Comparison of ENCODE assay signal across 9 mouse cellular contexts in genomic region chr2:4409810-4410433, GRCm38 (mm10).
DNase-seq lines count a peak whose midpoint lies in the region; ATAC-seq and TF ChIP-seq lines count a peak whose summit lies in the region.
"Had no signal": no experiment of that assay in that cellular context is flagged by ENCODE, and none has a peak within 500 bp of the region (broad histone marks: within the 10 kb centered on the region; RNA-seq: fewer than 3 reads in every experiment).

No protein-coding gene starts in this region.

- no peaks in the 10 kb centered on the region for H3K27me3 ChIP-seq in hindbrain, embryonic 10.5 days (ENCODE audit: insufficient read depth, poor library complexity, severe bottlenecking)
- no peaks in the 10 kb centered on the region for H3K27me3 ChIP-seq in hindbrain, embryonic 11.5 days (ENCODE audit: control insufficient read depth, insufficient read depth, low read length)
- no peaks in the 10 kb centered on the region for H3K27me3 ChIP-seq in lung, postnatal 0 days (replicated peaks; ENCODE audit: insufficient read depth, low read length)
- H3K27me3 ChIP-seq in embryonic facial prominence, embryonic 13.5 days, result no peaks in the 10 kb centered on the region
- no peaks in the 10 kb centered on the region for H3K27me3 ChIP-seq in myocyte (ENCODE audit: control insufficient read depth, insufficient read depth, insufficient read length)

- no peak for DNase-seq in hindbrain, embryonic 10.5 days (ENCODE audit: low spot score)
- DNase-seq in hindbrain, embryonic 11.5 days (ENCODE audit: low spot score), result no peak
- peak; percentile 27 for DNase-seq in lung, postnatal 0 days (ENCODE audit: low spot score)
- no peak for DNase-seq in lung, postnatal 10 days
- DNase-seq in adrenal gland, postnatal 4 days (ENCODE audit: low spot score in 2 of 2), result no peak
- DNase-seq: cerebellum, postnatal 14 days had no signal

- H3K4me2 ChIP-seq in hindbrain, embryonic 11.5 days (replicated peaks; ENCODE audit: low read depth, low read length), result no peak overlapping the region
- H3K4me2 ChIP-seq in lung, postnatal 0 days (replicated peaks; ENCODE audit: low read depth, low read length), result no peak overlapping the region
- no peak overlapping the region for H3K4me2 ChIP-seq in embryonic facial prominence, embryonic 13.5 days
- peak overlapping the region; percentile 90 for H3K4me2 ChIP-seq in myocyte (ENCODE audit: low read depth)

- peaks cover 68% of the 10 kb centered on the region for H3K4me1 ChIP-seq in hindbrain, embryonic 10.5 days (replicated peaks)
- peaks cover 2% of the 10 kb centered on the region; the same call in 1 of the 2 replicates for H3K4me1 ChIP-seq in hindbrain, embryonic 11.5 days (replicated peaks; ENCODE audit: control insufficient read depth, insufficient read depth, low read length)
- peaks cover 6% of the 10 kb centered on the region; the same call in 1 of the 2 replicates for H3K4me1 ChIP-seq in lung, postnatal 0 days (ENCODE audit: insufficient read depth, low read depth, low read length)
- H3K4me1 ChIP-seq in embryonic facial prominence, embryonic 13.5 days, result peaks cover 67% of the 10 kb centered on the region

- WGBS in hindbrain, embryonic 10.5 days, result 70% methylated on average over 8 of the region's 8 CpGs
- 67% methylated on average over 8 of the region's 8 CpGs for WGBS in hindbrain, embryonic 11.5 days
- WGBS in lung, postnatal 0 days, result 50% methylated on average over 8 of the region's 8 CpGs
- WGBS in embryonic facial prominence, embryonic 13.5 days, result 64% methylated on average over 8 of the region's 8 CpGs

- H3K9me3 ChIP-seq in hindbrain, embryonic 10.5 days, result no peaks in the 10 kb centered on the region
- H3K9me3 ChIP-seq in hindbrain, embryonic 11.5 days (ENCODE audit: control insufficient read depth, low read length), result no peaks in the 10 kb centered on the region
- no peaks in the 10 kb centered on the region for H3K9me3 ChIP-seq in lung, postnatal 0 days (ENCODE audit: low read length)
- no peaks in the 10 kb centered on the region for H3K9me3 ChIP-seq in embryonic facial prominence, embryonic 13.5 days

- TF ChIP-seq EP300 in lung, postnatal 0 days (IDR thresholded peaks at IDR 0.05), result 0 out of 2 replicates have a peak, but pooled peaks have one; percentile 12

- peaks cover 22% of the 10 kb centered on the region for H3K36me3 ChIP-seq in hindbrain, embryonic 10.5 days
- H3K36me3 ChIP-seq in hindbrain, embryonic 11.5 days (ENCODE audit: control insufficient read depth, insufficient read depth, low read length), result no peaks in the 10 kb centered on the region
- H3K36me3 ChIP-seq in lung, postnatal 0 days (ENCODE audit: insufficient read depth, low read length), result no peaks in the 10 kb centered on the region
- no peaks in the 10 kb centered on the region for H3K36me3 ChIP-seq in embryonic facial prominence, embryonic 13.5 days
- H3K36me3 ChIP-seq in myocyte (ENCODE audit: control insufficient read depth, insufficient read depth), result peaks cover 6% of the 10 kb centered on the region

- no peak overlapping the region for H3K4me3 ChIP-seq in hindbrain, embryonic 10.5 days
- H3K4me3 ChIP-seq in hindbrain, embryonic 11.5 days (ENCODE audit: low read depth, low read length), result no peak overlapping the region
- no peak overlapping the region for H3K4me3 ChIP-seq in lung, postnatal 0 days (ENCODE audit: low read depth, low read length)
- H3K4me3 ChIP-seq in embryonic facial prominence, embryonic 13.5 days, result no peak overlapping the region
- peak overlapping the region; percentile 5 for H3K4me3 ChIP-seq in myocyte

- H3K27ac ChIP-seq in hindbrain, embryonic 10.5 days, result peak overlapping the region; percentile 53; the same call in 1 of the 2 replicates
- no peak overlapping the region for H3K27ac ChIP-seq in hindbrain, embryonic 11.5 days (ENCODE audit: low read depth, low read length)
- H3K27ac ChIP-seq in lung, postnatal 0 days (ENCODE audit: low read length), result peak overlapping the region; percentile 26
- H3K27ac ChIP-seq in embryonic facial prominence, embryonic 13.5 days, result 0 out of 2 replicates have a peak overlapping the region, but pooled peaks have one; percentile 3

- no peak overlapping the region for H3K9ac ChIP-seq in hindbrain, embryonic 11.5 days (ENCODE audit: low read depth, low read length)
- H3K9ac ChIP-seq in lung, postnatal 0 days (replicated peaks; ENCODE audit: low read depth), result no peak overlapping the region
- H3K9ac ChIP-seq in embryonic facial prominence, embryonic 13.5 days, result no peak overlapping the region

- no peak for ATAC-seq in hindbrain, embryonic 11.5 days (ENCODE audit: low FRiP score)
- ATAC-seq in lung, postnatal 0 days, result peak; percentile 55
- no peak for ATAC-seq in embryonic facial prominence, embryonic 13.5 days (ENCODE audit: insufficient number of reproducible peaks, insufficient read depth, low FRiP score, low TSS enrichment, low read depth)
- ATAC-seq: intestine, postnatal 0 days had no signal

- no peak for TF ChIP-seq POLR2A in myocyte (IDR thresholded peaks at IDR 0.05; ENCODE audit: insufficient read length, low read depth)

- peak; percentile 6; the same call in 1 of the 2 replicates for TF ChIP-seq CTCF in lung, postnatal 0 days (IDR thresholded peaks at IDR 0.05)

- peaks cover 94% of the 10 kb centered on the region for H3K79me2 ChIP-seq in myocyte (ENCODE audit: control insufficient read depth, insufficient read depth)

- no peak overlapping the region for H3ac ChIP-seq in myocyte (ENCODE audit: control insufficient read depth, insufficient read length)

TF ChIP-seq in myocyte, 11 proteins besides CTCF, POLR2A, EP300 and RAD21:
- TF ChIP-seq MAX (IDR thresholded peaks at IDR 0.05; ENCODE audit: low read depth) (no peak), MYOD1 (IDR thresholded peaks at IDR 0.05; ENCODE audit: control insufficient read depth in 1 of 3, insufficient read length in 2 of 3, low read depth in 2 of 3) (peak in 1 of 3 experiments; percentile 3), SRF (IDR thresholded peaks at IDR 0.05; ENCODE audit: control insufficient read depth, insufficient read length, low read depth) (no peak)
